Mouse (Mus musculus) adrenal gland, postnatal 25 days (tissue): Measurements from ENCODE around the gene Olfr1183. TPM values are rescaled to one million over a fixed set of nuclear protein-coding genes. Genes with fewer than 3 reads are reported as not detected.
"Not testable (repeated sequence)": the region's sequence is repeated elsewhere in the genome, so short reads cannot be mapped to it uniquely, and the experiment has no call there.

Experiments
- DNase-seq: peaks from one replicate; pipeline ENCODE4 v3.0.0; 2021; ENCODE audit warnings: mixed read lengths
- long read RNA-seq: library from polyadenylated mRNA; stranded (forward); transcript quantifications from one replicate; pipeline ENCODE4 v2.0.0, GENCODE M21; 2021
- total RNA-seq: library from RNA; stranded (reverse); gene quantifications from 2 replicates; pipeline ENCODE4 v1.2.3, GENCODE M21; 2021

The Olfr1183 gene
- not detected in 2 replicates for total RNA-seq
- long read RNA-seq = 0 reads

GRCm38 (mm10) chr2:88454567-88454966 is at the start of gene Olfr1183:
Gene Olfr1183 (plus strand): TSS chr2:88454867.
- DNase-seq = not testable (repeated sequence)

DNA sequence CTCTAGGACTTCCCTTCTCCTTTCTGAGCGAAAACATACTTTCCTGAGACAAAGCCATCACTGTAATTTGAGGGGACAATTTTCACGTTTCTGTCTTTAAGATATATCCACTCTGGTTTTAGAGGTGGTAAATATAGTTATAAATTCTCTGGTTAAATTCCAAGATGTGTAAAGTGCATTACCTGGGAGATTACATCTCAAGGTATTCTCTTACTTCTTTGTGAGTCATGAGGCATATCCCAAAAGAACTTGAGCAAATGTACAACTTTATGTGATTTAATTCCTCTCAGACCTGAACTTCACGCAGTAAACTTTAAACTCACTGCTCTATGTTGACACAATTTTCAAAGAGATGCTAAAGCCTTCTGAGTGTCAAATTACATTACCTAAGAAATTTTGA is 48.3 kb upstream of the Olfr1183 start, which contains the start of gene Olfr1179:
TSS of gene Olfr1179 (minus strand) at position 101 of the 400 bp plus-strand sequence.
- no peak for DNase-seq

- DNase-seq = no peak
Measured at GRCm38 (mm10) chr2:88419051-88419450, 35.6 kb upstream of the Olfr1183 start, which contains the start of gene Olfr1180. Gene Olfr1180 (minus strand): TSS chr2:88419151.

GRCm38 (mm10) chr2:88426071-88426470 is 28.6 kb upstream of the Olfr1183 start, which contains the start of gene Olfr1181:
Gene Olfr1181 (minus strand): TSS chr2:88426171.
- DNase-seq = no peak

DNA sequence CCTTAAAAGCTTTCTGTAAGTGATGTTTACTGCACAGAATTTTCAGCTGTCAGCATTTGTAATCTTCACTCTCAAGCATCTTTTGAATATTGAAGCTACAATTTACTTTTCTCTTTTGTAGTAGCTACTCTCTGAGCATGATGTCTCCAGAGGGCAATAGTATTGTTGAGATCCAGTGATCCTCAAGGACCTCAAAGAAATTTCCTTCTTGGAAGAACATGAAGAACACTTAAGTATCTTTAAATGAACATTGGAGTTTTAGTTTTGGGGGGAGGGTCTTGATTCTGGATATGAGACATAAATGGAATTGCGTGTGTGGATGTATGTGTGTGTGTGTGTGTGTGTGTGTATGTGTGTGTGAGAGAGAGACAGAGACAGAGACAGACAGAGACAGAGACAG is 5.6 kb upstream of the Olfr1183 start, which contains the start of gene Gm13757:
TSS of gene Gm13757 (minus strand) at position 101 of the 400 bp plus-strand sequence.
- no peak for DNase-seq

- DNase-seq = no peak
Measured at GRCm38 (mm10) chr2:88483298-88483697, 28.6 kb downstream of the Olfr1183 start, which contains the start of gene Olfr1184. Gene Olfr1184 (plus strand): TSS chr2:88483598.

GRCm38 (mm10) chr2:88493020-88493419 is 38.4 kb downstream of the Olfr1183 start, which contains the start of gene Olfr1185-ps1:
Gene Olfr1185-ps1 (plus strand): TSS chr2:88493320.
- DNase-seq = no peak

GRCm38 (mm10) chr2:88518251-88518650 is 63.6 kb downstream of the Olfr1183 start, which contains the start of gene Olfr1186:
Gene Olfr1186 (plus strand): TSS chr2:88518551.
- DNase-seq = no peak

Other genes with a start within 250 kb of the Olfr1183 start
- gene Olfr1170, start 226.5 kb upstream of the Olfr1183 start, total RNA-seq = not detected in 2 replicates
- gene Olfr1173, start 175.0 kb upstream of the Olfr1183 start, total RNA-seq = not detected in 2 replicates
- gene Olfr1174-ps, start 139.7 kb upstream of the Olfr1183 start, total RNA-seq = not detected in 2 replicates
- not detected in 2 replicates for gene Olfr1175-ps, start 127.7 kb upstream of the Olfr1183 start, total RNA-seq
- gene Olfr1176, start 118.1 kb upstream of the Olfr1183 start, total RNA-seq = not detected in 2 replicates
- not detected in 2 replicates for gene Olfr1177-ps, start 108.4 kb upstream of the Olfr1183 start, total RNA-seq
- not detected in 2 replicates for gene Olfr1178, start 67.8 kb upstream of the Olfr1183 start, total RNA-seq
- gene Olfr1179, start 48.4 kb upstream of the Olfr1183 start, total RNA-seq = not detected in 2 replicates
- not detected in 2 replicates for gene Olfr1180, start 35.7 kb upstream of the Olfr1183 start, total RNA-seq
- not detected in 2 replicates for gene Olfr1181, start 28.7 kb upstream of the Olfr1183 start, total RNA-seq
- gene Gm13757, start 5.7 kb upstream of the Olfr1183 start, total RNA-seq = not detected in 2 replicates
- gene Olfr1184, start 28.7 kb downstream of the Olfr1183 start, total RNA-seq = not detected in 2 replicates
- not detected in 2 replicates for gene Olfr1185-ps1, start 38.5 kb downstream of the Olfr1183 start, total RNA-seq
- not detected in 2 replicates for gene Olfr1186, start 63.7 kb downstream of the Olfr1183 start, total RNA-seq
- not detected in 2 replicates for gene Olfr1188, start 102.1 kb downstream of the Olfr1183 start, total RNA-seq
- gene Olfr1189, start 131.6 kb downstream of the Olfr1183 start, total RNA-seq = not detected in 2 replicates
- not detected in 2 replicates for gene Olfr1191-ps1, start 185.7 kb downstream of the Olfr1183 start, total RNA-seq
- not detected in 2 replicates for gene Olfr1192-ps1, start 193.6 kb downstream of the Olfr1183 start, total RNA-seq
- gene Olfr1193, start 220.8 kb downstream of the Olfr1183 start, total RNA-seq = not detected in 2 replicates
- gene Olfr1195, start 234.3 kb downstream of the Olfr1183 start, total RNA-seq = not detected in 2 replicates
- gene Olfr1196, start 249.7 kb downstream of the Olfr1183 start, total RNA-seq = not detected in 2 replicates